Mouse (Mus musculus): Measurements from ENCODE around the gene Cep57l1. TPM values are rescaled to one million over a fixed set of nuclear protein-coding genes. Genes with fewer than 3 reads are reported as not detected.

Gene Cep57l1
- 21.1 and 22.8 TPM in 2 replicates for polyA plus RNA-seq (2016; fragmentation: Nextera tagmentation; extraction: Ambion mirVana)

DNA sequence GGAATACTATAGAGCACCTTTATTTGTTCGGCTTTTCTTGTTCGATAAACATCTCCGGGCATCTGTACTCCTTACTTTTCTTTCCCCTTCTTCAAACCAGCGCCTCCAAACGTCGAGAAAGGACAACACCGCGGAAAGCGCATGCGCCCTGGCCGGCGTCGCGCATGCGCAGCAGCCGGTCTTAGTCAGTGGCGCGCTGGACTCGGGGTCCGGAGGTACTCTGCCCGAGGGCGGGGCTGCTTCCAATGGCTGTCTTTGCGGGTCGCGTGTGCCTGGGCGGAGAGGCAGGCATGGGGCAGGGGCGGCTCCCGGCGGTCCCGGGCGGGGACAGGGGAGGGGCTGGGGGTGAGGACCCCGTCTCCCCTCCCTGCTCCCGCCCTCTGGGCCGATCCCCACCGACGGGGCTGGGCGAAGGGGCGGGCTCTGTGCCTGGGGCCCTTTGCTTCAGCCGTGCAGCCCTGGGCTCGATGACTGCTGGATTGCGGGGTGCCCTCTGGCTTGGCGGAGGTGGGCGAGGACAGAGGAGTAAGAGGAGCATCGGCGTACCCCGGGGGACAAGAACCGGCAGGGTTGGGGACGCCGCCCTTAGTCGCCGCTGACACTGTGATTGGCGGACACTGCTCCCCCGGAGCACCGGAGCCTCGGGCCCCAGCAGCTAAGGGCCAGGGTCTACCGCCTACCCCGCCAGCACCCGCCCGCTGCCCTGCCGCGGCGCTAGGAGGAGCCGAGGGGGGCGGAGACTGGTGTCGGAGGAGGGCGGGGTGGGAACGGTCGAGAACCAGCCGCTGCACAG lies at the start of gene Cep57l1, which contains the start of gene Sesn1:
Gene Cep57l1, minus strand, starts transcription at position 101 of the 793 bp plus-strand sequence.
Gene Sesn1, plus strand, starts transcription at position 165 of the 793 bp plus-strand sequence.
- Histone ChIP-seq H3K36me3 (no peaks in the 10 kb centered on the region), H3K27ac (replicated peaks) (peak within 1 kb of the TSS; percentile 96), H3K4me1 (peaks cover 35% of the 10 kb centered on the region), H3K27me3 (no peaks in the 10 kb centered on the region), H3K4me3 (peak within 1 kb of the TSS; percentile 79), H3K9me3 (no peaks in the 10 kb centered on the region), H3K4me2 (replicated peaks) (peak within 1 kb of the TSS; percentile 81), H3K9ac (replicated peaks) (peak within 1 kb of the TSS; percentile 73)
- peak; percentile 98 for ATAC-seq (ENCODE audit: low FRiP score, low read depth)
- WGBS, result under 1% methylated on average over 69 of the region's 69 CpGs

DNA sequence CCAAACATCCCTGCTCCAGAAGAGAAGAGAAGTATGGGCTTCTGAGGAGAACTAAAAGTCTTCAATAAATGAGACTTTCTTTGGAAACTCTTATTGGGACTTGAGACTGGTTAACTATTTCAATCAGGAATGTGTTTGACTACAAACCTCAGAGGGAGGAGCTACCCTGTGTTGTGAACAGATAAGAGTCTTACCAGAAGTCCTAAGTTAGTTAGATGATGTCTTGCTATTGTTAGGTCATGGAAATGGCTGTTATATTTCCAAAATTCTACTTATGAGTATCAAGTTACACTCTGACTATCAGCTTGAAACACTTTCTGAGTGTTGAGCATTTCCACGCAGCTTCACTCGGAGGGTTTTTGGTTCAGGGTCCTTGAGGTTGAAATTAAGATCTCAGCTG lies 39.0 kb upstream of the Cep57l1 start:
- no peak overlapping the region for H3K4me2 ChIP-seq (replicated peaks)
- WGBS, result 93% methylated on average over 2 of the region's 2 CpGs

DNA sequence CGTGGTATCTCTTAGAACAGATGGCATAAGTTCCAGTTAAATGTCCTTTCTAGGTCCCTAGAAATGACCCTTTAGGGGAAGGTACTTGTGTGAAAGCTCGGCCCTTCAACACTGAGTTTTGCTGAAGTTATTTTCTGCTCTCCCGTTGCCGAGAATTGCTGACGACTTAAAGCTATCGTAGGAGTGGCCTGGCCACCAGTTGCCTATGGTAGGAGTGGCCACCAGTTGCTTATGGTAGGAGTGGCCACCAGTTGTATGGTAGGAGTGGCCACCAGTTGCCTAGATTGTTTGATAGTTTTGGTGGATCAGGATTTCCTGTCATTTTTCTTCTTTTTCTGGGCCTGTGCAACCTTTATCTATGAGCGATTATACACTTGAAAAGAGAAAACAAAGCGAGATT lies 38.1 kb upstream of the Cep57l1 start:
- Histone ChIP-seq H3K27me3 (no peaks in the 10 kb centered on the region), H3K9me3 (no peaks in the 10 kb centered on the region), H3K4me3 (no peak overlapping the region), H3K4me2 (replicated peaks) (no peak overlapping the region), H3K36me3 (no peaks in the 10 kb centered on the region), H3K27ac (replicated peaks) (no peak overlapping the region), H3K9ac (replicated peaks) (no peak overlapping the region), H3K4me1 (no peaks in the 10 kb centered on the region)
- WGBS, result 97% methylated on average over 8 of the region's 8 CpGs
- ATAC-seq (ENCODE audit: low FRiP score, low read depth), result no peak

More for the DNA sequence above, 39.0 kb upstream of the Cep57l1 start:
- no peak overlapping the region for H3K4me3 ChIP-seq
- ATAC-seq (ENCODE audit: low FRiP score, low read depth), result no peak
- no peaks in the 10 kb centered on the region for H3K27me3 ChIP-seq
- H3K9ac ChIP-seq (replicated peaks), result no peak overlapping the region
- H3K27ac ChIP-seq (replicated peaks), result no peak overlapping the region
- H3K9me3 ChIP-seq, result no peaks in the 10 kb centered on the region
- no peaks in the 10 kb centered on the region for H3K4me1 ChIP-seq
- no peaks in the 10 kb centered on the region for H3K36me3 ChIP-seq

DNA sequence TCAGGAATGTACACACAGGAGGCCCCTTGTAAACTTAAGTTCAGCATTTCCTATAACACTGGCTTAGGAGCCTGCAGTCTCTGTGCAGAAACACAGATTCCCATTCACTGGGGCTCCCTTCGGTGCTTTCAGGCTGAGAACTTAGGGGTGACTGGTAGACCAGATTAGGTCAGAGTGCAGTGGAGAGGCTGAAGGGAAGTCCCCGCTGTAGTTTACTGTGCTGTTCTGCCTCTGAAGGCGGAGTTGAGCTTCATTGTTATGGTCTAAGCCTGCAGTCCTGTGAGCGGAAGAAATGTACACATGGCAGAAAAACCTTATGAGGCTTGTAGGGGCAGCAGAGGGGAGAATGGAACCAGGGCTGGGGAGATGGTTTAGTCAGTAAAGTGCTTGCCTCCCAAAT lies 29.2 kb upstream of the Cep57l1 start:
- Histone ChIP-seq H3K36me3 (no peaks in the 10 kb centered on the region), H3K4me3 (no peak overlapping the region), H3K9ac (replicated peaks) (no peak overlapping the region), H3K4me2 (replicated peaks) (no peak overlapping the region), H3K27me3 (no peaks in the 10 kb centered on the region), H3K27ac (replicated peaks) (no peak overlapping the region), H3K9me3 (peaks cover 4% of the 10 kb centered on the region), H3K4me1 (no peaks in the 10 kb centered on the region)
- WGBS, result 83% methylated on average over 4 of the region's 4 CpGs
- ATAC-seq (ENCODE audit: low FRiP score, low read depth), result no peak

GRCm38 (mm10) chr10:41834131-41834530 lies 24.5 kb upstream of the Cep57l1 start:
- Histone ChIP-seq H3K4me2 (replicated peaks) (no peak overlapping the region), H3K27ac (replicated peaks) (no peak overlapping the region), H3K4me1 (no peaks in the 10 kb centered on the region), H3K9me3 (peaks cover 4% of the 10 kb centered on the region), H3K9ac (replicated peaks) (no peak overlapping the region), H3K4me3 (no peak overlapping the region), H3K27me3 (no peaks in the 10 kb centered on the region), H3K36me3 (no peaks in the 10 kb centered on the region)
- 90% methylated on average over 2 of the region's 2 CpGs for WGBS
- no peak for ATAC-seq (ENCODE audit: low FRiP score, low read depth)

DNA sequence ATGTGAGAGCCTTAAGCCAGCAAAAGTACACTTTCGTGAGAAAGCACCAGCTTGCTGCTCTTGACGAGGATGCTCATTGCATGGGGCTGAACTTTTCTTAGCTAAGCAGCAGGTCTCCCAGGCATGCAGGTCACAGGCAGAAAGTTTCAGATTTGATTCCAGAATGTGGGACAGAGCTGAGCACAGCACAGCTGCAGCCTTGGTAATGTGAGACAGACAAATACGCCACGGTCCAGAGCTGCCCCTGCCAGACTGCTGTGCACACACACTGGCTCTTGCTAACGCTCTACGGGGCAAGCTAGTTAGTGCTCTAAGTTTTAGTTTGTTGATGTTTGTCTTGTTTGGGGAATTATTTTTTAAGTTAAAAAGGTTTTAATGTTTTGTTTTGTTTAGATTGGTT lies 22.5 kb upstream of the Cep57l1 start:
- H3K27me3 ChIP-seq, result no peaks in the 10 kb centered on the region
- H3K4me3 ChIP-seq, result no peak overlapping the region
- peaks cover 4% of the 10 kb centered on the region for H3K9me3 ChIP-seq
- H3K27ac ChIP-seq (replicated peaks), result no peak overlapping the region
- WGBS, result 73% methylated on average over 6 of the region's 6 CpGs
- H3K36me3 ChIP-seq, result no peaks in the 10 kb centered on the region
- ATAC-seq (ENCODE audit: low FRiP score, low read depth), result no peak
- no peaks in the 10 kb centered on the region for H3K4me1 ChIP-seq
- no peak overlapping the region for H3K4me2 ChIP-seq (replicated peaks)
- H3K9ac ChIP-seq (replicated peaks), result no peak overlapping the region

DNA sequence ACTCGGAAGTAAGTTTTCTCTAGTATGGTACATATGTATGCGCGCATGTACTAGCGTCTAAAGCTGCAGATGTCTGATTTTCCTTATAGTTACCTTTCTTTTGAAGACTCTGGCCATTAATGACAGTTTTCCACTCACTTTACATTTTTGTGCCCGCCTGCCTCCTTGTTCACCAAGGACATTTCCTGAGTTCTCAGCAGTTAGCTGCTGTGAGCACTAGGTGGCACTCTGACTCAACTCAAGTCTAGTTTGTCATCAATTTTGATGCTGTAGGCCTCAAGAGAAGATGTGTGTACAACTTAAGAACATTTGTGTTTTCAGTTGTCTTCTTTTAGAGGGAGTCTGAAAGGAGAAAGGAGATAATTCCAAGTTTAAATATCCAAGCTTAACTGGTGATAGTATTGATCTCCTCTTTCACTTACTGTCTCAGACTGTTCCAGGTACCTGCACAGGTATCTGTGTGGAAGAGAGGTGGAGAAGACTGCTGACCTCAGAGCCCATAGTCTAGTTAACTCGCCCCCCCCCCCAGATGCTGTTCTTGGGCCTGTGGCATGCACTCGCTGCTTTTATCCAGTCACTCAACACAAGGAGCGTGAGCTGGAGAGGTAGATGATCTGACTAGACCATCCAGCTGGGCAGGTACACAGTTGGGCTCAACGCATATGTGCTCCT lies 21.3 kb upstream of the Cep57l1 start:
- no peaks in the 10 kb centered on the region for H3K27me3 ChIP-seq
- no peaks in the 10 kb centered on the region for H3K9me3 ChIP-seq
- no peaks in the 10 kb centered on the region for H3K4me1 ChIP-seq
- ATAC-seq (ENCODE audit: low FRiP score, low read depth), result no peak
- 55% methylated on average over 9 of the region's 9 CpGs for WGBS
- no peak overlapping the region for H3K27ac ChIP-seq (replicated peaks)
- no peak overlapping the region for H3K9ac ChIP-seq (replicated peaks)
- H3K36me3 ChIP-seq, result no peaks in the 10 kb centered on the region
- H3K4me2 ChIP-seq (replicated peaks), result no peak overlapping the region
- no peak overlapping the region for H3K4me3 ChIP-seq

DNA sequence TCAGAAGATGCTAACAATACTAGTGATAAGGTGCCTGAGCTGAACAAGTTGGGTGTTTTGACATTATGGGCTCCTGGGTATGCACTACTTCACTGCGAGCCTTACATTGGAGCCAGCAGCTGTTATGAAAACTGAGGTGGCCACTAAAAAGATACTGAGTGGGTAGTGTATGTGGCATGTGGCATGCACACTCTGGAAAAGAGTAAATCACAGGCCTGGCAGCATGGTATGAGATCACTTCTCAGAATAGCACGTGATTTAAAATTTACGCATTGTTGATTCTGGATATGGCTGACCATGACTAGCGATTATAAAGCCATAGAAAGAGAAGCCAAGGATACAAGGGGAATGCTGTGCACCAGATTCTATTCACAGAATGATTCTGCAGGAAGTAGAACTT lies 20.8 kb upstream of the Cep57l1 start:
- no peak overlapping the region for H3K27ac ChIP-seq (replicated peaks)
- H3K9me3 ChIP-seq, result no peaks in the 10 kb centered on the region
- H3K9ac ChIP-seq (replicated peaks), result no peak overlapping the region
- WGBS, result 63% methylated on average over 4 of the region's 4 CpGs
- H3K36me3 ChIP-seq, result no peaks in the 10 kb centered on the region
- ATAC-seq (ENCODE audit: low FRiP score, low read depth), result no peak
- H3K4me3 ChIP-seq, result no peak overlapping the region
- H3K4me2 ChIP-seq (replicated peaks), result no peak overlapping the region
- no peaks in the 10 kb centered on the region for H3K4me1 ChIP-seq
- no peaks in the 10 kb centered on the region for H3K27me3 ChIP-seq

DNA sequence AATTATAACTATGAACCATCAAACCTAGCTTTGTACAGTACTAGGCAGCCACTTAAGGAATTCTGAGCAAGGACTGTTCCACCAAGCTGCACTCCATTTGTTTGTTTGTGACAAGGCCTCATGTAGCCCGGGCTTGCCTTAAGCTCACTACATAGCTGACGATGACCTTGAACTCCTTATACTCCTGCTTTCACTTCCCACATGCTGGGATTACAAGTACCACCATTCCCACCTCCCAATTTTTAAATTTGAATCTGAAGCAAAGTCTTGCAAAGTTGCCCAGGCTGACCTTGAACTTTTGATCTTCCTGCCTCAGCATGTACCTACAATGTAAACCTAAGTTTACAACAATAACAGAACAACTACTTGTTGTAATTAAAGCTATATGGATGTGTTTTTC lies 20.3 kb upstream of the Cep57l1 start:
- Histone ChIP-seq H3K27ac (replicated peaks) (no peak overlapping the region), H3K4me2 (replicated peaks) (no peak overlapping the region), H3K36me3 (no peaks in the 10 kb centered on the region), H3K9ac (replicated peaks) (no peak overlapping the region), H3K27me3 (no peaks in the 10 kb centered on the region), H3K4me1 (no peaks in the 10 kb centered on the region), H3K9me3 (no peaks in the 10 kb centered on the region), H3K4me3 (no peak overlapping the region)
- WGBS, result 92% methylated on average over 2 of the region's 2 CpGs
- no peak for ATAC-seq (ENCODE audit: low FRiP score, low read depth)

- Histone ChIP-seq H3K27ac (replicated peaks) (no peak overlapping the region), H3K4me2 (replicated peaks) (no peak overlapping the region), H3K4me1 (no peaks in the 10 kb centered on the region), H3K9me3 (no peaks in the 10 kb centered on the region), H3K4me3 (no peak overlapping the region), H3K36me3 (no peaks in the 10 kb centered on the region), H3K27me3 (no peaks in the 10 kb centered on the region), H3K9ac (replicated peaks) (no peak overlapping the region)
- no peak for ATAC-seq (ENCODE audit: low FRiP score, low read depth)
- WGBS, result 83% methylated on average over 5 of the region's 5 CpGs
These were observed 19.5 kb upstream of the Cep57l1 start for GRCm38 (mm10) chr10:41829191-41829590.

- 93% methylated on average over 4 of the region's 4 CpGs for WGBS
- ATAC-seq (ENCODE audit: low FRiP score, low read depth), result no peak
- H3K36me3 ChIP-seq, result no peaks in the 10 kb centered on the region
- no peak overlapping the region for H3K27ac ChIP-seq (replicated peaks)
- H3K4me1 ChIP-seq, result no peaks in the 10 kb centered on the region
- no peaks in the 10 kb centered on the region for H3K27me3 ChIP-seq
- H3K4me2 ChIP-seq (replicated peaks), result no peak overlapping the region
- H3K9me3 ChIP-seq, result no peaks in the 10 kb centered on the region
- H3K9ac ChIP-seq (replicated peaks), result no peak overlapping the region
- no peak overlapping the region for H3K4me3 ChIP-seq
These were observed 18.1 kb upstream of the Cep57l1 start for GRCm38 (mm10) chr10:41827784-41828183.

GRCm38 (mm10) chr10:41826526-41827116 lies 16.9 kb upstream of the Cep57l1 start:
- H3K9ac ChIP-seq (replicated peaks), result no peak overlapping the region
- no peaks in the 10 kb centered on the region for H3K9me3 ChIP-seq
- H3K36me3 ChIP-seq, result no peaks in the 10 kb centered on the region
- no peak overlapping the region for H3K4me3 ChIP-seq
- no peak for ATAC-seq (ENCODE audit: low FRiP score, low read depth)
- H3K4me2 ChIP-seq (replicated peaks), result no peak overlapping the region
- no peaks in the 10 kb centered on the region for H3K27me3 ChIP-seq
- 86% methylated on average over 6 of the region's 6 CpGs for WGBS
- H3K27ac ChIP-seq (replicated peaks), result no peak overlapping the region
- H3K4me1 ChIP-seq, result no peaks in the 10 kb centered on the region

All from midbrain, embryonic 12.5 days (tissue).